Mouse (Mus musculus) adrenal gland (tissue): ENCODE measurements around the gene Grhl3.

ENCODE experiments used
- intact Hi-C: fragments of 180-260 bp; cut with DNase I; formaldehyde crosslinking; loops from one replicate; pipeline ENCODE4 v1.15.1; 2025
- microRNA-seq, 2 experiments: library from miRNA; unstranded; fragments of <30 nt; microRNA quantifications; one replicate each; pipeline ENCODE4; 2019

The Grhl3 gene

GRCm38 (mm10) chr4:135494521-135495396, 78.7 kb downstream of the Grhl3 start, which contains the start of the genes Stpg1 and Nipal3:
Gene Stpg1 (plus strand): TSS chr4:135494790.
Gene Nipal3 (minus strand): TSS chr4:135495038.
- intact Hi-C loops: loop anchor here (5.0 kb wide), 1 partner anchor 52 kb away; no protein-coding TSS in a partner anchor

GRCm38 (mm10) chr4:135493691-135494520, 79.5 kb downstream of the Grhl3 start:
- intact Hi-C loops: loop anchor here (5.0 kb wide), 1 partner anchor 52 kb away; no protein-coding TSS in a partner anchor

GRCm38 (mm10) chr4:135493271-135493670, 80.2 kb downstream of the Grhl3 start:
- intact Hi-C loops: loop anchor here (5.0 kb wide), 1 partner anchor 51 kb away; no protein-coding TSS in a partner anchor

Small RNAs within 50 kb of the gene (microRNA-seq; reads per million reads assigned to microRNA genes)
- gene Gm25317: 0 reads per million in 2 experiments
